Mouse (Mus musculus) liver, embryonic 13.5 days (tissue): ENCODE measurements around the gene Ctbp2. TPM values are rescaled to one million over a fixed set of nuclear protein-coding genes. Genes with fewer than 3 reads are reported as not detected.

Experiments
- ATAC-seq: fragments of 200-750 bp; cut with Nextera tagmentation; 2 replicates; pipeline ENCODE4 v1.8.0; 2017; ENCODE audit warnings: low read depth, mild to moderate bottlenecking, moderate number of reproducible peaks, moderate library complexity
- DNase-seq: peaks from one replicate; pipeline ENCODE4 v3.0.0; 2022
- H3K27ac ChIP-seq: fragments of 300-500 bp; sonication (generic); 2 replicates; pipeline ENCODE4 v1.5.1; 2015; ENCODE audit warnings: moderate library complexity, mild to moderate bottlenecking, inconsistent platforms
- H3K27me3 ChIP-seq: fragments of 300-500 bp; sonication (generic); 2 replicates; pipeline ENCODE4 v1.6.1; 2015; ENCODE audit warnings: mild to moderate bottlenecking, inconsistent platforms
- H3K36me3 ChIP-seq: fragments of 300-500 bp; sonication (generic); 2 replicates; pipeline ENCODE4 v1.6.1; 2015; ENCODE audit warnings: mild to moderate bottlenecking, inconsistent platforms
- H3K4me1 ChIP-seq: fragments of 300-500 bp; sonication (generic); replicated peaks from 2 replicates; pipeline ENCODE4 v1.6.1; 2015; ENCODE audit warnings: inconsistent platforms
- H3K4me2 ChIP-seq: fragments of 300-500 bp; sonication (generic); 2 replicates; pipeline ENCODE4 v1.6.1; 2015; ENCODE audit warnings: inconsistent platforms, mild to moderate bottlenecking, moderate library complexity
- H3K4me3 ChIP-seq: fragments of 300-500 bp; sonication (generic); replicated peaks from 2 replicates; pipeline ENCODE4 v1.5.1; 2015; ENCODE audit warnings: mild to moderate bottlenecking, inconsistent platforms
- H3K9ac ChIP-seq: fragments of 300-500 bp; sonication (generic); 2 replicates; pipeline ENCODE4 v1.6.1; 2015; ENCODE audit warnings: mild to moderate bottlenecking, inconsistent platforms
- H3K9me3 ChIP-seq: fragments of 300-500 bp; sonication (generic); replicated peaks from 2 replicates; pipeline ENCODE4 v1.6.1; 2016; ENCODE audit warnings: inconsistent platforms
- WGBS: fragments of 180-500 bp; shearing (Covaris S2); methylation state at CpG from one replicate; pipeline ENCODE4 v1.1.7; 2015; ENCODE audit not compliant: insufficient replicate concordance; 5-methylcytosine and 5-hydroxymethylcytosine counted together
- polyA plus RNA-seq: library from polyadenylated mRNA; unstranded; fragments of >200 nt; fragmentation: Nextera tagmentation; extraction: Ambion mirVana; gene quantifications from 2 replicates; pipeline ENCODE4 v1.2.1, GENCODE M21; 2015

The Ctbp2 gene
- polyA plus RNA-seq, 1 experiment from 2014 or later, result 11.4 TPM

DNA sequence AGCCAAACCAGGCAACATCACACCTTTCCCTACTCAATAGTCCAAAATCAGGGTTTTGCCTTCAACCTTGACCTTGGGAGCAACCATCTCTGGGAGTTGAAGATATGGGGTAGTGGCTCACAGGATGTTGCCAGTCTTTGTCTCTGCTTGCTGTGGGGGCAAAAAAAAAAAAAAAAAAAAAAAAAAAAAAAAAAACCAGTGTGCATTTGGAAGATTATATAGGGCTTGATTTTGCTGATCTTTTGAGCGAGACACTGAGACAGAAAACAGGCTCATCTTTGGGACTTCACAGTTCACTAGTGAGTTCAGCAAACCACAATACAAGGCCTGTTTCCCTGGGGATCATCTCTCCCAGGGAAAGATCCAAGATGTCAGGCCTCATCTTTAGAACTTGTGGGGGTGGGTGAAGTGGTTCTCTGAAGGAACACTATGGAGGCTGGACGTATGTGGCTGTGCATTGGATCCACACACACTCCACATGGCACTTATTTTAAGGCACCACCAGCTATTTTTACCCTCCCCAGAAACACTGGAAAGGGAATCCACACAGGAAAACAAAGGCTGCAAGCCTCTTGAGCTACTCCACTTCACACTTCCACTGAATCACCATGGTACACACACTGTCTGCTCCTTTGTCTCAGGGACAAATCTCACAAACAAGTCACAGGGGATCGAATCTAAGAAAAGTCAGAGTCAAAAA is 84.4 kb downstream of the Ctbp2 start:
- Histone ChIP-seq H3K4me1 (peaks cover 29% of the 10 kb centered on the region), H3K27me3 (no peaks in the 10 kb centered on the region), H3K9me3 (no peaks in the 10 kb centered on the region), H3K36me3 (no peaks in the 10 kb centered on the region), H3K4me3 (no peak overlapping the region), H3K9ac (no peak overlapping the region), H3K27ac (no peak overlapping the region), H3K4me2 (no peak overlapping the region)
- DNase-seq (no peak), ATAC-seq (no peak)
- WGBS, result 57% methylated on average over 3 of the region's 3 CpGs

GRCm38 (mm10) chr7:133037618-133038017 is 86.5 kb downstream of the Ctbp2 start:
- H3K27ac ChIP-seq, result no peak overlapping the region
- WGBS, result 58% methylated on average over 4 of the region's 4 CpGs
- peaks cover 32% of the 10 kb centered on the region for H3K4me1 ChIP-seq

DNA sequence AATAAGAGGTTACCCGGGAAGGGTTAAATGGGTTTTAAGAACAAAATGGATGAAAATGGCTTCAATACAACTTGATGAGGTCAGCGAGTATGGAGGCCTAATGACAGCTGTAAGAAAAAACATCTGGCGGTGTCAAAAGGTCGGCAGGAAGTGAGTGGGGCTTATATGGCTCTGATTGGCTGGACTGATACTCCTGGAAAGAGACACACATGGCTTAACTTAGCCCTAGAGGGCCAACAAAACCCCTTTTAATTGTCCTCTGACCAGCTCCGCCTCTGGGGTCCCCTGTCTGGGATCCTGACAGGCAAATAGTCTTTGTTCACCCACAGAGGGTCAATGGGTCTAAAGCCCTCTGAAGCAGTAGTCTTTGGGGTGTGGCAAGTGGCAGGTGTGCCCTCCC is 86.9 kb downstream of the Ctbp2 start:
- 70% methylated on average over 5 of the region's 5 CpGs for WGBS
- H3K9ac ChIP-seq, result no peak overlapping the region
- peaks cover 29% of the 10 kb centered on the region for H3K4me1 ChIP-seq
- H3K9me3 ChIP-seq, result no peaks in the 10 kb centered on the region
- ATAC-seq (no peak), DNase-seq (no peak)
- no peak overlapping the region for H3K4me3 ChIP-seq
- no peak overlapping the region for H3K27ac ChIP-seq
- H3K4me2 ChIP-seq, result no peak overlapping the region
- no peaks in the 10 kb centered on the region for H3K27me3 ChIP-seq
- H3K36me3 ChIP-seq, result no peaks in the 10 kb centered on the region

More at GRCm38 (mm10) chr7:133037618-133038017, 86.5 kb downstream of the Ctbp2 start:
- ATAC-seq (no peak), DNase-seq (no peak)
- no peak overlapping the region for H3K4me2 ChIP-seq
- H3K9me3 ChIP-seq, result no peaks in the 10 kb centered on the region
- H3K36me3 ChIP-seq, result no peaks in the 10 kb centered on the region
- no peak overlapping the region for H3K4me3 ChIP-seq
- H3K9ac ChIP-seq, result no peak overlapping the region
- no peaks in the 10 kb centered on the region for H3K27me3 ChIP-seq

GRCm38 (mm10) chr7:133035901-133036300 is 88.3 kb downstream of the Ctbp2 start:
- ATAC-seq, result no peak
- Histone ChIP-seq H3K36me3 (no peaks in the 10 kb centered on the region), H3K4me1 (peaks cover 17% of the 10 kb centered on the region), H3K9me3 (no peaks in the 10 kb centered on the region), H3K4me2 (no peak overlapping the region), H3K27me3 (no peaks in the 10 kb centered on the region), H3K9ac (no peak overlapping the region), H3K27ac (no peak overlapping the region), H3K4me3 (no peak overlapping the region)
- no peak for DNase-seq

- DNase-seq (peak; percentile 10), ATAC-seq (no peak)
- no peaks in the 10 kb centered on the region for H3K36me3 ChIP-seq
- H3K9ac ChIP-seq, result no peak overlapping the region
- H3K9me3 ChIP-seq, result no peaks in the 10 kb centered on the region
- peaks cover 29% of the 10 kb centered on the region for H3K4me1 ChIP-seq
- no peak overlapping the region for H3K4me2 ChIP-seq
- H3K27ac ChIP-seq, result no peak overlapping the region
- WGBS, result 51% methylated on average over 9 of the region's 9 CpGs
- no peaks in the 10 kb centered on the region for H3K27me3 ChIP-seq
- H3K4me3 ChIP-seq, result no peak overlapping the region
These were observed 91.5 kb downstream of the Ctbp2 start for GRCm38 (mm10) chr7:133032589-133033203.

DNA sequence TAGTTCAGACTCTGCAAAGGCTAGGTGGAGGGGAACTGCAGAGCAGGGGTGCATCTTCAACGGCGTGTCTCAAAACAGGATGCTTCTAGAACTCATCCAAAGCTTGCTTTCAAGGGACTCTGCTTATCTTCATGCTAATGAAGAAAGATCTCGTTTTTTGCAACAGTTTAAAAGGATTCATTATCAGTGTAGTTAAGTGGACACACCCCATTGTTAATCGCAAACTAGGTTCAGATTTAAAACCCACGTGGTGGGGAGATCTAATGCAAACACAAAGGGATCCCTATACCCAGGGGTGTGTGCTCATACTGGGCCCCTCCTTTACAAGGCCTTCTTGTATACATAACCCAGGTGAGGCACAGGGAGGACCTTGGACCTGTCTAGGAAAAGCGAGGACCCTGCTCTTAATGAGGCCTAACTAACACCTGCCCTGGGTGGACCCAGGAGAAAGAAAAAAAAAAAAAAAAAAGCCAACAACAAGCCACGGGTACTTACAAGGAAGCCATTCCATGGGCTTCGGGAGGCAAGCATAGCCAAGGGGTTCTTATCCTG is 94.6 kb downstream of the Ctbp2 start:
- H3K27ac ChIP-seq, result no peak overlapping the region
- H3K9me3 ChIP-seq, result no peaks in the 10 kb centered on the region
- ATAC-seq (no peak), DNase-seq (no peak)
- H3K9ac ChIP-seq, result no peak overlapping the region
- WGBS, result 41% methylated on average over 8 of the region's 8 CpGs
- peaks cover 34% of the 10 kb centered on the region for H3K4me1 ChIP-seq
- no peaks in the 10 kb centered on the region for H3K27me3 ChIP-seq
- H3K4me2 ChIP-seq, result no peak overlapping the region
- no peak overlapping the region for H3K4me3 ChIP-seq
- no peaks in the 10 kb centered on the region for H3K36me3 ChIP-seq

DNA sequence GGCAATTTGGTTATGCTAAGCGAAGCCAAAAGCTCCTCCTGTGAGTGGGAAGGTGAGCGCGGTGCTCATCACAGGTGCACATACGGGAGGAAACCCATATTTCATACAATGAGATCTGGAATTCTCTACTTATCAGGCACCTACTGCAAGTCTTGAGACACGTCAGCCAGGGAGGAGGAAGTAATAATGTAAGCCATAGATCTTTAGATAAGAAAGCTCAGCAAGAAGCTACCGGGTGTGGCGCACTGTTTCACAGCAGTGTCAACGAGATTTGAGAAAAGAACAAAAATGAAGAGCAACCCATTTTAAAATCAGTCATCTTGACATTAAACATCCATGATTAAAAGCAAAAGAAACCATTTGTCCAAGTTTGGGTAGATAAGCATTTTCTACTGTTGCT is 95.2 kb downstream of the Ctbp2 start:
- H3K27ac ChIP-seq, result no peak overlapping the region
- H3K9me3 ChIP-seq, result no peaks in the 10 kb centered on the region
- H3K36me3 ChIP-seq, result no peaks in the 10 kb centered on the region
- DNase-seq (no peak), ATAC-seq (no peak)
- WGBS, result 54% methylated on average over 8 of the region's 8 CpGs
- H3K4me3 ChIP-seq, result no peak overlapping the region
- no peak overlapping the region for H3K9ac ChIP-seq
- H3K4me1 ChIP-seq, result peaks cover 34% of the 10 kb centered on the region
- no peaks in the 10 kb centered on the region for H3K27me3 ChIP-seq
- no peak overlapping the region for H3K4me2 ChIP-seq

DNA sequence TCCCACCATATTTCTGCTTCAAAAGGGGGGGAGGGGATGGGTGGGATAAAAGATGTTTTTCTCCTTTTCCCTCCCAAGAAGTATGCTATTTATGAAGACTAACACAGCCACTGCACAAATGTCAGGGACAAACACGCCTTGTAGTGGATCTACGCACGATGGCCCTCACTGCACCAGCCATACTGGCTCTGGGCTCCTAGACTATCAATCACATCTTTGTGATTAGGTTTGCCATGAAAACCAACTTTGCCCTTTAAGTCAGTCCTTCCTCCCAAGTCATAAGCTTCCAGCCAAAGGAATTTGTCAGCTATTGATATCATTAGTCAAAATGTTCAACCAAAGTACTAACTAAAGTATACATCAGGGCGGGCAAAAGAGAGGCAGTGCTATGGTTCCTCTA is 96.2 kb downstream of the Ctbp2 start:
- H3K9ac ChIP-seq, result no peak overlapping the region
- no peaks in the 10 kb centered on the region for H3K36me3 ChIP-seq
- WGBS, result 83% methylated on average over 4 of the region's 4 CpGs
- peaks cover 33% of the 10 kb centered on the region for H3K4me1 ChIP-seq
- no peaks in the 10 kb centered on the region for H3K27me3 ChIP-seq
- no peak overlapping the region for H3K4me2 ChIP-seq
- no peaks in the 10 kb centered on the region for H3K9me3 ChIP-seq
- no peak for ATAC-seq
- no peak overlapping the region for H3K4me3 ChIP-seq
- no peak for DNase-seq
- no peak overlapping the region for H3K27ac ChIP-seq

DNA sequence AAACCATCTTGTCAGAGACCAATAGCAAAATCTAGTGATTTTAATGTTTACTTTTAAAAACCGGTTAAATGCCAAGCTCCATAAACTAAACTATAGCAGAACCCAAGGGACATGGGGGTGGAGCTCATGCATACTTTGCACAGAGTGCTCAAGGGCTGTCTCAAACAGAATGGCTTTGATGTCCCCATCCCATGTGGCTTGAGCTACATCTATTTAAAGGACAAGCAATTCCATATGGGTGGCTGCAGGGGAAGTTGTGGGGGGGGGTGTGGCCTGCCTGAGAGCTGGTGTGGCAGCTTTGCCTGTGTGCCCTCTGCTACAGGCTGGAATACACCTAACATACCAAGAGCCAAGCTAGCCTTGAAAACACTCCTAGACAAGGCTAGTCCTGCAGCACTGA is 99.5 kb downstream of the Ctbp2 start:
- no peak overlapping the region for H3K9ac ChIP-seq
- H3K4me3 ChIP-seq, result no peak overlapping the region
- no peaks in the 10 kb centered on the region for H3K27me3 ChIP-seq
- H3K9me3 ChIP-seq, result no peaks in the 10 kb centered on the region
- H3K36me3 ChIP-seq, result no peaks in the 10 kb centered on the region
- ATAC-seq, result no peak
- peaks cover 28% of the 10 kb centered on the region for H3K4me1 ChIP-seq
- H3K4me2 ChIP-seq, result no peak overlapping the region
- WGBS, result 80% methylated on average over 1 of the region's 1 CpGs
- no peak for DNase-seq
- no peak overlapping the region for H3K27ac ChIP-seq

DNA sequence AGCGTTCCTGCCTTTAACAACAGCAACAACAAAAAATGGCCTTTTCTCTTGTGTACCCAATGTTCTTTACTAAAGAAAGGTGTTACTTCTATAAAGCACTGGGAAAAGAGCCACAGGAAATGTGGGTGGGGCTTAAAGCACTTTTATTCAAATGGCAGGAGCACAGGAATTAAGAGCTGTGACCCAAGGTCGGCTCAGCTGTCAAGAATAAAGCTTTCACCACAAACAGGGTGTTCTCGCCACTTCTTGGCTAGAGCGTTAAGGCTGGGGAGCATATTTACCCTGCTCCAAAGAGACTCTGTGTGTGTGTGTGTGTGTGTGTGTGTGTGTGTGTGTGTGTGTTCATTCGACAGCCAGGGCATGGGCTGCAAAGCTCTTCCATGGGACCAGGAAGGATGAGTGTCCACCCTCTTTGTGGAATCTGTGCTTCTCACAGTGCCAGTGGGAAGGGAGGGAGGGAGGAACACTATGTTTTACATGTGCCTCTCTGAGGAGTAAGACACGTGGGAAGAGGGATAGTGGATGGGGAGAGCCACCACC is 104.6 kb downstream of the Ctbp2 start:
- Histone ChIP-seq H3K27me3 (no peaks in the 10 kb centered on the region), H3K4me3 (no peak overlapping the region), H3K4me2 (no peak overlapping the region), H3K9me3 (no peaks in the 10 kb centered on the region), H3K36me3 (no peaks in the 10 kb centered on the region), H3K27ac (no peak overlapping the region), H3K9ac (no peak overlapping the region), H3K4me1 (no peaks in the 10 kb centered on the region)
- no peak for DNase-seq
- no peak for ATAC-seq
- 54% methylated on average over 6 of the region's 6 CpGs for WGBS

DNA sequence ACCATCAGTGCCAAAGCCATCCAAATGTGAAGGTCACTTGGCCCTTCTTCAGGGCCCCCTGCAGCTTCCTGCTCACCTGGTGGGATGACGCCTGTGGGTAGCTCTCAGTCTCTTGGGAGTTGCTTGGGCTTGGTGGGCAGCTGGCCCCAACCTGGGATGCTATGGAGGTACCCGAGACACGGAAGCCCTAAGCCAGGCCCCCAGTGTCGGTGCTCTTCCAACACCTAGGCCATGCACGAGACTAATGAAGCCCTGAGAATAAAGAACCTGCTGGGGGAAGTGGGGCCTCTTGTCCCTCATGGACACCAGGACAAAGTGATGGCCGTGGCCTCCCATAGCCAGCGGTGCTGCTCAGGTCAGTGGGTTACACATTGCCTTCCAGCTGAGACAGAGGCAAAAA is 105.2 kb downstream of the Ctbp2 start:
- Histone ChIP-seq H3K27ac (no peak overlapping the region), H3K4me3 (no peak overlapping the region)
- WGBS, result 66% methylated on average over 7 of the region's 7 CpGs

More for the DNA sequence above, 105.2 kb downstream of the Ctbp2 start:
- Histone ChIP-seq H3K4me2 (no peak overlapping the region), H3K9ac (no peak overlapping the region), H3K9me3 (no peaks in the 10 kb centered on the region), H3K27me3 (no peaks in the 10 kb centered on the region), H3K36me3 (no peaks in the 10 kb centered on the region), H3K4me1 (no peaks in the 10 kb centered on the region)
- DNase-seq (no peak), ATAC-seq (no peak)
